Mouse (Mus musculus): Measurements from ENCODE around the gene Nlrc4.

GRCm38 (mm10) chr17:74418171-74418570 is 40.8 kb downstream of the Nlrc4 start:
- no peak for TF ChIP-seq CTCF (IDR thresholded peaks at IDR 0.05; ENCODE audit: extremely low read depth, insufficient read depth, insufficient read length, insufficient replicate concordance)
- no peak for TF ChIP-seq POLR2A (IDR thresholded peaks at IDR 0.05; ENCODE audit: low read depth, low read length)
